Mouse (Mus musculus): ENCODE measurements around the gene Rheb. TPM values are rescaled to one million over a fixed set of nuclear protein-coding genes. Genes with fewer than 3 reads are reported as not detected.

The Rheb gene
- 10 to 100 TPM; 64.1 to 71.9 TPM for total RNA-seq (2021)
- long read RNA-seq, experiment 1, transcript Rheb-201 (8 exons, 1,784 nt), result major isoform, 125 of 128 reads
- long read RNA-seq, experiment 1, partial matches to known transcripts, result 0 of 128 reads
- long read RNA-seq, experiment 1, other reads (novel, unspliced or antisense), result 3 of 128 reads
- long read RNA-seq, experiment 2, full-length matches to known transcripts, result 164 of 171 reads
- long read RNA-seq, experiment 2, partial matches to known transcripts, result 0 of 171 reads
- long read RNA-seq, experiment 2, other reads (novel, unspliced or antisense), result 7 of 171 reads

DNA sequence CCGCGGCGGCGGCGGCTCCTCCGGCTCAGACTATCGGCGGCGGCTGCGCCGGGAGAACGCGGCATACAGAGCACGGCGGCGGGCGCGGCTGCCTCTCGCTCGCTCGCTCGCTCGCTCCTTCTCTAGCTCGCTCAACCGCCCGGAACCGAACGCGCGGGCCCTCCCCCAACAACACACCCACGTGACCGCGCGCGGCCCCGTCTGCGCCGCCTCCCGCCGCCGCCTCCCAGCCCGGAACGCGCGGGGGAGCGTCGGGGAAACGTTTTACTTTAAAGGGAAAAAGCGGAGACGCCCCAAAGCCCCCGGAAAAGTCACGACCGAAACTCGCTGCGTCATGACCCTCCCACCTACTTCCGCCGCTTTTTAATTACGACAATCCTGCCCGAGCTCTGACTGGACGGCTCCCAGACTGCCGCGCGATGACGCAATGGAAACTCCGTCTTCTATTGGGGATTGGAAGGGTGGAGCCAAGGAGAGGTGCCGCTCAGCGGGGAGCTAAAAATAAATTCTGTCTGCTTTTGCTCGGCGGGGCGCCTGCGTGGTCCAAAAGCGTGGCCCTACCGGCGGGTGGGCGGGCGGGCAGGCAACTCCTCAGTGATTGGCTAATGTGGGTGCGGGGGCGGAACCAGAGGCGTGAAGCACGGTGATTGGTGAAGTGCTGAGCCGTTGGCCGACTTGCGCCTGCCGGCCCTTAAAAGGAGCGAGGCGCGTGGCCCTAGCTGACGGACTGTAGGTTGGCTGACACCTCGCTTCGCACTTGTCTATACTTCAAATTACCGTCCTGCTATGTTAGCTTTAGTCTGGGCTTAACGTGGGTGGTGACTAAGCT is at the start of gene Rheb:
Gene Rheb, minus strand, starts transcription at position 351 of the 829 bp plus-strand sequence.
- intact Hi-C loops (cut with DNase I), result no loop called here

DNA sequence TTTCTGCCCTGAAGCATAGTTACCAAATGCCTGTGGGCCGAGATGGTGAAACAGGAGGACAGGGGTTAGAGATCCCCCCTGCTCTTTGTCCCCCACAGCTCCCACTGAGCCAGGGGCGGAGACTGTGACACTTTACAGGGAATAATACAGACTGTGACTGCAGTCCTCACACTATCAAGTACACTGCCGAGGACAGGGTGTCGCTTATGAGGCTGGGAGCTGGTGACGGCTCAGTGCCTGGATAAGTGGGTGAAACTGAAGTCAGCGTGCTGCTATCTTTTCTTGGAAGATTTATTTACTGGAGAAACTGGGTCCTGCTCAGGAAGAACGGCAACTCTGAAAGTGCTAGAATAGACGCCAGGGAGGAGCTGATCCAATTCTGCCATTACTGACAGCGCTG is 47.4 kb upstream of the Rheb start:
- H3K27ac ChIP-seq, result no peak overlapping the region

More for the DNA sequence above, at the start of gene Rheb:
- peak within 1 kb of the TSS; percentile 100 for H3K27ac ChIP-seq
- H3K4me3 ChIP-seq, result peak within 1 kb of the TSS; percentile 85
- DNase-seq, result peak; percentile 99
- TF ChIP-seq CTCF (IDR thresholded peaks at IDR 0.05), result no peak

DNA sequence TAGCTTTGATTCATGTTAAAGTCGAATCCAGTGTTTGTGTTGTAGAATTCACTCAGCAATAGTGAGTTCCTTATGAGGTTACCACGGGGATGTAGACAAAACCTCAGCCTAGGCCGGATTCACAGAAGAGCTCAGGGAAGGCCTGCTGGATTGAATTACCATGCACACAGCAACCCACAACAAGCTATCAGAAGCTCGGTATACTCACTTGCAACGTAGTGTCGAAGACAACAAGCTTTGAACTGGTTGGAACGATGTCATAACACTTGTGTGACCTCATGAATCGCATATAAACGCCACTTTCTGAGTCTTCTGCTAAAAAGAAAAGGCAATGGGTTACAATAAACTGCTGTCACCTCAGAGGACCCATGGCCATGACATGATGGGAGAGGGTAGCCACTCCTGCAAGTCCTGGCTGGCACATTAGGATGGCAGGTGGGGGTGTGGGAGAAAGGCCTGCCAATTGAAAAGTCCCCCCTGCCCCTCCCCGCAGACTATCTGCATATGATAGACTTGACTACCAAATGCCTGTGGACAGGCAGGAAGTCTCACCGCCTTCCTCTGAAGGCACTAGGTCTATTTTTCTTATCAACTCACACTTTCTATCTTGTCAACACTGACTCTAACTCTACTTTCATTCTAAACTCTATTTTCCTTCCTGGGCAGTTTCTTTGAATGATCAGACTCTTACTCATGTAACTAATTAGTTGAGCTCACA is 46.6 kb upstream of the Rheb start:
- TF ChIP-seq CTCF (IDR thresholded peaks at IDR 0.05), result no peak
- no peak overlapping the region for H3K4me3 ChIP-seq
- intact Hi-C loops (cut with DNase I), result no loop called here
- DNase-seq, result no peak
- no peak overlapping the region for H3K27ac ChIP-seq

More for the DNA sequence above, 47.4 kb upstream of the Rheb start:
- no peak overlapping the region for H3K4me3 ChIP-seq
- TF ChIP-seq CTCF (IDR thresholded peaks at IDR 0.05), result no peak
- intact Hi-C loops (cut with DNase I), result no loop called here
- DNase-seq, result no peak

- no peak overlapping the region for H3K27ac ChIP-seq
Measured at GRCm38 (mm10) chr5:24887271-24887670, 44.8 kb upstream of the Rheb start.

DNA sequence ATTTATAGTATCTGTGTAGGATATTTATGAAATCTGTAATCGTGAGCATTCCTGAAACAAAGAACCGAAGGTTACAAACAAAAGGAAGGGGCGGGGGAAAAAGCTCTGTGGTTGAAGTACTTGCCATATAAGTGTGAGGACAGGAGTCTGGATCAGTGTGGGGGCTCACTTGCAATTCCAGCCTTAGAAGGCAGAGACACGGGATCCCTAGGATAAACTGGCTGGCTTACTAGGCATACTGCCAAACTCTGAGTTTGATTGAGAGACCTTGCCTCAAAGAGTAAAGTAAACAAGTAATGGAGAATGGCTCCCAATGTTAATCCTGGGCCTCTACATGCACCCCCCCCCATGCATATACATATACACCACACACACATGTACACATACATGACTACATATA is 36.3 kb upstream of the Rheb start:
- no peak for TF ChIP-seq CTCF (IDR thresholded peaks at IDR 0.05)
- intact Hi-C loops (cut with DNase I), result no loop called here
- Histone ChIP-seq H3K27ac (no peak overlapping the region), H3K4me3 (no peak overlapping the region)
- no peak for DNase-seq

More at GRCm38 (mm10) chr5:24887271-24887670, 44.8 kb upstream of the Rheb start:
- no peak for TF ChIP-seq CTCF (IDR thresholded peaks at IDR 0.05)
- intact Hi-C loops (cut with DNase I), result no loop called here
- H3K4me3 ChIP-seq, result no peak overlapping the region
- no peak for DNase-seq

DNA sequence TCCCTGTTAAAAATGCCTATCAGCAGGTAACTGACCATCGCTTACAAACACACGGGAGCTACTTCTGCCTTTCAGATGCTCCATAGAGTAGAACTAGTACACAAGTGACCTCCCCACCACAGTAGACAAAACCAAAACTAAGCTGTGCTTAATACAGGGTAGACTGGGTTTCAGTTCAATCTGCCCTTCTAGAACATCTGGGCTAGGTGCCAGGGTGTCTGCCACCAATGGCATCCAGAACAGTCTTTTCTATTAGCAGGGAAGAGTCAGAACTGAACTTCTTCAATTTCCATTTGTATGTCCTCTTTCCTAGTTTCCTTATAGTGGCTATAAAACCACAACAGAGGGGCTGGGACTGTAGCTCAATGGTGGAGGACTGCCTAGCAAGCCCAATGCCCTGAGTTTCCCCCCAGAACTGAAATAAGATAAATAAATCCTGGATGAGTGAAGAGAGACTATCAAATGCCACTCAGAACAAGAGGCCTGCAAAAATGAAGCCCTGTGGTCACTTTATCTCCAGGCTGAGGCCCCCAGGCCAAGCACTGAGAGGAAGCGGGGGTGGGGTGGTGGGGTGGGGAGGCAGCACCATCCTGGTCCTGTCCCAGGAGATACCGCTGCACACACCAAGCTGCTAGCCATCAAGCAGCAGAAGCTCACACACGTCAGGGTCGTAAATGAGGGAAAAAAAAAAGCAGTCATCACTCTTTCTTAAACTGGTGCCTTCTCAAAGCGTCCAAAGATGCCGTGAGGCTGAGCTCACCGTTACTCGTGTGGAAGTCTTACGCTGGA is 35.6 kb upstream of the Rheb start:
- Histone ChIP-seq H3K4me3 (no peak overlapping the region), H3K27ac (no peak overlapping the region)
- intact Hi-C loops (cut with DNase I), result no loop called here
- TF ChIP-seq CTCF (IDR thresholded peaks at IDR 0.05), result no peak
- DNase-seq, result no peak

DNA sequence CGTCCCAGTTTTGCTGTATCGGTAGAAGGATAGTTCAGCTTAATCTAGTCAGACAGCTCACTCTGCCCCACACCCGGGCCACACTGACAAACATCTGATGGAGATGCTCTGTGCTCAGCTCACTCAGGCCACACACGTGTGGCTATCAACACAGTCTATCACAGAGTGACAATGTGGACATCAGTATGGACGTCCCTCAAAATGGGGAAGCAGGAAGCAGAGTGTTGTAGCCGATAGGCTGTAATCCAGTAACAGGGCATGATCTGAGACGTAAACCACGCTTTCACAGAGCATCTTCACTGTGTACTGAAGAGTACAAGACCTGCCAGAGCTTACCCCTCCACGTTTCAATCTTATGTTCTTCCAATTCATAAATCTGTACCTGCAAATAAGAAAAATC is 34.2 kb upstream of the Rheb start:
- Histone ChIP-seq H3K27ac (no peak overlapping the region), H3K4me3 (no peak overlapping the region)
- no peak for TF ChIP-seq CTCF (IDR thresholded peaks at IDR 0.05)
- no peak for DNase-seq
- intact Hi-C loops (cut with DNase I), result no loop called here

- TF ChIP-seq CTCF (IDR thresholded peaks at IDR 0.05), result no peak
- Histone ChIP-seq H3K27ac (no peak overlapping the region), H3K4me3 (no peak overlapping the region)
- intact Hi-C loops (cut with DNase I), result no loop called here
- DNase-seq, result peak; percentile 50
Measured at GRCm38 (mm10) chr5:24874111-24874510, 31.7 kb upstream of the Rheb start.

DNA sequence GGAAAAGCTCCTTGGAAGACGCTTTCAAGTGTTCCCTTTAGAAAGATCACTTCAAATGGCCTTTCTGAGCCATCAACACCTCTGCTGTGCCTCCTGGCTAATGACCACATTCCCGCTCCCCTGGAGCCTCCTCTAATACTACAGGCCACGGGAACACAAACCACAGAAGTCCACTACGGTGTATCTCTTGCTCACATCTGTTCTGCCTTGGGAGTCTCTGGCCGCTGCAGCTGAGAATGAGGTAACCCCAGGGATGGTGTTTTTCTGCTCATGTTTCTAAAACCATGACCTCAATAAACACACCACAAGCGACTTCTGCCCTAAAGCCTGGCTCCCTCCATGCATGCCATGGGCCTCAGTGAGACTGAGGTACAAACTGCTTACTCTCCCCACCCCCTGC is 30.8 kb upstream of the Rheb start:
- intact Hi-C loops (cut with DNase I), result no loop called here
- DNase-seq, result no peak
- Histone ChIP-seq H3K4me3 (no peak overlapping the region), H3K27ac (no peak overlapping the region)
- TF ChIP-seq CTCF (IDR thresholded peaks at IDR 0.05), result no peak

- peak; percentile 40 for DNase-seq
- 0 out of 2 replicates have a peak overlapping the region, but pooled peaks have one; percentile 4 for H3K27ac ChIP-seq
- no peak for TF ChIP-seq CTCF (IDR thresholded peaks at IDR 0.05)
- no peak overlapping the region for H3K4me3 ChIP-seq
- intact Hi-C loops (cut with DNase I), result no loop called here
Measured at GRCm38 (mm10) chr5:24871276-24871675, 28.9 kb upstream of the Rheb start.

GRCm38 (mm10) chr5:24869796-24870289 is 27.4 kb upstream of the Rheb start:
- no peak for DNase-seq
- peak overlapping the region; percentile 49; the same call in 1 of the 2 replicates for H3K27ac ChIP-seq

DNA sequence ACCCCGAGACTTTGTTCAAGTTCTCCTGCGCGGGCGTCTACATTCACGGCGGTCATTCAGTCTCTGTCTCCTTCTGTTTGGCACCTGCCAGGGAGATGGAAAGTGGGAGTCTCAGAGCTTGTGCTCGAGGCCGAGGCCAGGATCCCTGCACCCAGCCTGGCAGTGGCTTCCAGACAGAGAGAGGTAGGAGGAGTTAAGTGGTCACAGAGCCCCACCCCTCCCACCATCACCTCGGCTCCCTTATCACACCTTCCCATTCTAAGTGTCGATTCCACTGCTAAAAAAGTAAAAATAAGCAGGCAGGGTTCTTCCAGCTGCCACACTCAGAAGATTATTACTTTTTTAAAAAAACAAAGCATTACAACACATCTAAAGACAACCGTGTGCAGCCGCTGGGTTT is 21.4 kb upstream of the Rheb start:
- no peak overlapping the region for H3K4me3 ChIP-seq
- intact Hi-C loops (cut with DNase I), result no loop called here
- no peak for DNase-seq
- no peak overlapping the region for H3K27ac ChIP-seq
- TF ChIP-seq CTCF (IDR thresholded peaks at IDR 0.05), result no peak

More at GRCm38 (mm10) chr5:24869796-24870289, 27.4 kb upstream of the Rheb start:
- intact Hi-C loops (cut with DNase I), result no loop called here
- no peak overlapping the region for H3K4me3 ChIP-seq
- TF ChIP-seq CTCF (IDR thresholded peaks at IDR 0.05), result no peak

Data from gastrocnemius, adult 2 months (tissue).